Mouse (Mus musculus) embryo, embryonic 10.5 days (tissue): Measurements from ENCODE around the gene Sae1.

Experiments used
- DNase-seq: peaks from one replicate; pipeline ENCODE4 v3.0.0-alpha.2; 2015; ENCODE audit warnings: low spot score

The Sae1 gene

DNA sequence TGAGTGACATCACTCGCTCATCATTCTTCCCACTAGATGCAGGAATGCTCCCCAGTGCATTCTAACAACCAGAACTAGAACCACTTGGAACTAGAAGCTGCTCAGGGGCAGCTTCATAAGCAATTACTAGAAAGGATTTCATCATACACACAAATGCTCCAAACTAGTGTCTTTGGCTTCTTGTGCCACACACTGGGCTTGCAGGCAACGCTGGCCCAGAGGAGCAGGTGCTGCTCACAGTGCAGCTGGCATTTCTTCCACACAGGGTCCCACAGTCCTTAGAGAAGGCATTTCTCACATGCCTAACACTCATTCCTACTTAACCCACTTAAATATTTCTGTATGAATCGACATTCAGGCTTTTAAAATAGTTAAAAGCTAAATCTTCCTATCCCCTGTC lies 30.0 kb downstream of the Sae1 start:
- DNase-seq, result no peak

DNA sequence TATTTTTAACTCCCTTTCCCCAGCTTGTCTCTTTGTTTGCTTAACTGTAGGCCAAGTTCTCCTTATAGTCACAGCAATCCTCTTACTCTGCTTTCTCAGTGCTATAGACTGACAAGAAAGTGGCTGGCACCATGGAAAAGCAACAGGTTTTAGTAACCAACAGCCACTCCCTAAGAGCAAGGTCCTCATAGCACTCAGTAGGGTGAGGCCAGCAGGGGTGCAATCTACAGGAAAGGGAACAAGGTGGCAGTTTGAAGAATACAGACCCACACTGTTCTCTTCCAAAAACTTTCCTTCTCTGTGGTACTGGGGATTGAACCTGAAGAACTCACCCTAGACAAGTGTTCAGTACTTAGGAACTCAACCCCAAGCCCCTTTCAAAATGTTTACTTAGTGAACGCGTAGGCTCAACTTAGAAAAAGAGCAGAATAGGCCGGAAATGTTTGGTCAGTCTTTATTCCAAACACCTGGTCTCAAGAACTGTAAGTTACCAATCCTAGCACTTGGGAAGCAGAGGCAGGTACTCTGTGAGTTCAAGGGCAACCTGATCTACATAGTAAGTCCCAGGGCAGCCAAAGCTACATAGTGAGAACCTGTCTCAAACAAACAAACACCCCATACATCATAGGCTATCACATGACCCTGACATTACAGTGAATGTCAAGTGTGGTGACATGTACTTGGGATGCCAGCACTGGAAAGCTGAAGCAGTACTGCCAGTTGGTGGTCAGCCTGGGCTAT lies 31.6 kb downstream of the Sae1 start:
- DNase-seq, result no peak

DNA sequence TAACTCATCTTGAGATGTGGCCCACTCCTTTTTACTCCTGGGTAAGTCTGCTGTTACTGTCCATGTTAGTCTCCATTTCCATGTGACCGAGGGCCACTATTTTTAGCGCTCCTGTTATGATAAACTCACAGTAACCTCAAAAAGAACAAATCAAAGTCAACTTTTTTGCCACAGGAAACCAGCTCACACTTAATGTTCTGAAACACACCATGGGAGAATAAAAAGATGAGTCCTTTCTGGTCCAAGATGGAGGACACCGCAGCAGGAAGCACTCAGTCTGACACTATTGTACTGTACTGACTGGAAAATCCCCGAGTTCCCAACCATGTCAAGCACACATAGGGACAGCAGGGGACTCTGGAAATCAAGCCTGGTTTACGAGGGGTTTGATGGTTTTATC lies 37.6 kb downstream of the Sae1 start:
- DNase-seq, result no peak

DNA sequence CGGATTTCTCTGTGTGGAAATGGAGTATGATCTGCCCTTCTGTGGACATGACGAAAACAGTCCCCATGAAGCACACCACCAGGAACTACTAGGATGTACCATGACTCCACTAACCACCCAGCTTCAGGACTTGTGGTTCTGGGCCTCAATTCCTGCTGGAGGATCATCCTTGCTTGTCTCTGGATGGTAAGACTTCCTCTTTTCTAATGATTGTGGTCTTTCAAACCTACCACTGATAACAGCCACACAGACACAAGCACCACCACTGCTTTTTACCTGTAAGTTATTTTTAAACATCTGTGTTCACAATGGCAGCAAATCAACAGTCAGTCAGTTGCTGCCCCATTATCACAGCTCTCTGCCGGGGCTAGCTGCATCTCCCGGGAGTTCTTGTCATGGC lies 42.3 kb downstream of the Sae1 start:
- DNase-seq, result no peak

DNA sequence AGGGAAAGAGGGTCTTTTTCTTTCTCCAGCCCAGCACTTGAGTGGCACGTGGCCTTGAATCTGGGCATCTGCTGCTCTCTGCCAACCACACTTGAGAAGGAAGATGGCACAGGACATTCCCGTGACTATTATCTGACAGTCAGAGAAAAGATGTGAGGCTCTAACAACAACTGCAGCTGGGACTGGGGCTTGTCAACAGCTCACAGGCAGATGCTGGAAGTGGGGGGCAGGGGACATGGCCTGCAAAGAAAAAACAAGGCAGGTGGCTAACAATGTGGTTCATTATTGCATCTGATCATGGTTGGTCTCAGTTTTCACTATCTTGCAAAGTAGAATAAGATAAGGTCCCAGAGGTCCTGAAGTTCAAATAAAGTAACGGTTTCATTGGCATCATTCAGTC lies 43.0 kb downstream of the Sae1 start:
- no peak for DNase-seq

DNA sequence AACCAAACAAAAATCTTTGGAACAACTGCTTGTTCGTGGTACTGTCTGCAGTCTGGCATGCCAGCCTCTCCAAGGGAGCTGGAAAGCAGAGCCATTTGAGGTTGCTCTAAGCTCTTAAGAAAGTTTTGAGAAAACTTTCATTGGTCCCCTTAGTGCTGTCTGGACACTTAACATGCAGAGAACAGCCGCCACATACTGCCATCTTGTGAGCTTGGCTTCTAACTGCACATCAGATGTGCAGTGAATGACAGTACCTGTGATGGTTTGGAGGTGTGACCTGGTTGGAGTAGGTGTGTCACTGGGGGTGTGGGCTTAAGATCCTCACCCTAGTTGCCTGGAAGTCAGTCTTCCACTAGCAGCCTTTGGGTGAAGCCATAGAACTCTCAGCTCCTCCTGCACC lies 49.9 kb downstream of the Sae1 start:
- DNase-seq, result no peak

DNA sequence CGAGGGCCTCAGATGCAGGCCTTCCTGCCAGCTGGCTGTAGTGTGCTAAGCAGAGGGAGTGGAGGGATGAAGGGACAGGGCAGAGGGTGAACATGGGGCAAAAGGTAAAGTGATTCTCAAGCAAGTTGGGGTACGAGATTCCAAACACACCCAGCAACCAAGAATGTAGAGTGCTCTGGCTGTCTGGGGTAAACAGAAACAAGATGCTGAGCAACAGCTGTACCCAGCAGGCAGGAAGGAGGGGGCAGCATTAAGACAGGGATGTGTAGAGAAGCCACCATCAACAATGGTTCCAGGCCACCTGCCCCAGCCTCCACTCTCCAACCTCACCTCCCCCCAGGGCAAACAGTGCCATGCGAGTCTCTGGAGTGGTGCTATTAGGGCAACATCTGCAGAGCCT lies 58.5 kb downstream of the Sae1 start:
- no peak for DNase-seq

DNA sequence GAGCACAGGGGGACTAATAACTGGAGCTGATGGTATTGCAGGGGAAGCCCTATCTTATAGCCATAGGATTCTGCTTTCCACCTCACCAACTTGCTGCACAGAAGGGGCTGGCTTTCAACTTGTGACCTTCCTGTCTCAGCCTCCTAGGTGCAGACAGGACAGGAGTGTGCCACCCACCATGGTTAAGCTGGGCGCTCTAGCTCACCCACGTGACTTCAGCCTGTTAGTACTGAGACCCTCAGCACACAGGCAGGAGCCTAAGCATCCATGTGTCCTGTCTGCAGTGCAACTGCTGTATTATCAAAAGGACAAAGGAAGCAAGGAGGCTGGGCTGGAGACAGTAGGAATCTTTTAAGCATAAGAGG lies 61.0 kb downstream of the Sae1 start:
- DNase-seq, result no peak

DNA sequence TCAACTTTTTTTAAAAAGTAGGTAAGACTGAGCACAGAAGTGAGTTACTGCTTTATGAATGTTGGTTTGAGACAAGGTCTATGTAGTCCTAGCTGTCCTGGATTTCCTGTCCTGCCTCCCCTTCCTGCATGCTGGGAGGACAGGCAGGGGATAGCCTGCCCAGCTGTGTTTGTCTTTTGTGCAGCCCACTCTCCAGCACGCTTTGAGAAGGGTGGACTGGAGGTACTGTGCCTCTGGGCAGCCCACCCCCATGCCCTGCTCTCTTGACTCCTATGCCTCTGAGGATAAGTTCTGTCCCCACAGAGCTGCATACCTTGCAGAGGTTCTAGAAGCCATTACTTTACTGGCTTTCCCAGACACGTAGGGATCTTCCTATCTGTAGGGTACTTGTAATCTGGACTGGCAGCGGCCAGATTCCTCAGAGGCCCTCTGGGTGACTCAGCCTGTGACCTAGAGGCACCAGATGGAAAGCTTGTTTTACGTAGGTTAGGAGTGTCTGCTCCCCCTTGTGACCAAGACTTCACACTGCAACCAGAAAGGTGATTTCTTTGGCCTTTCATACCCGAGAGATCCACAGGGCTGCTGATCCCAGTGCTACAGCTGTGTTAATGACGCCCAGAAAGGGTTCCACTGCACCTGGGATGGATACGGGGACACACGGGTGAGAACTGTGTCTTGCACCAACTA lies 61.5 kb downstream of the Sae1 start:
- peak; percentile 91 for DNase-seq

DNA sequence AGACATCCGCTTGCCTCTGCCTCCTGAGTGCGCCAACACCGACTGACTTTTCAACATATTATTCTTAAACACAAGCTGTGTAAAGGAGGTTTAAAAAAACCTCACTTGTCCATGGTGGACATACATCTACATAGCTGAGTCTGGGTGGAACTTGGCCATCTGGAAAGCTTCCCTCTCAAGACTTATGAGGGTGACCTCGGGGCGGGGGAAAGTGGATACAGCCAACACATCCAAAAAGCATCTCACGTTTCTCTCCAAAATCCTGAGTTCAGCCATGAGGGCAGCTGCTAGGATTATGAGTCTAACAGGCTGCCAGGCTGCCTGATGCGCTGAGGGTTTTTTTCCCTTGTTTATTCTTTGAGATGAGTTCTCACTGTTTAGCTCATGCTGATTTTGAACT lies 62.9 kb downstream of the Sae1 start:
- DNase-seq, result no peak

DNA sequence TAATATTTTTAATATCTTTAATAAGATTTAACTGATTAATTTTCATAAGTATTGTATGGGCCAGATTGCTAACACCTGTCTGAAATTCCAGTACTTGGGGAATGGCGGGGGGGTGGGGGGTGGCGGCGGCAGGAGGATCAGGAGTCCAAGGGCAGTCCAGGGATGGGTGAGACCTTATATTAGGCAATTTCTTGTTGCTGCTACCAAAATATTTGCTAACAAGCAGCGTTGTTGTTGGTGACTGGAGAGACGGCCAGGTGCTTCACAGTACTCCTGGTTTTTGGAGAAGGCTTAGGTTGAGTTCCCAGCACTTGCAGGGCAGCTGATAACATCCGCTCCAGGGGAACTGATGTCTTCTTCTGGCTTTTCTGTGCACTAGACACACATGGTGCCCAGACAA lies 67.1 kb downstream of the Sae1 start:
- DNase-seq, result no peak

DNA sequence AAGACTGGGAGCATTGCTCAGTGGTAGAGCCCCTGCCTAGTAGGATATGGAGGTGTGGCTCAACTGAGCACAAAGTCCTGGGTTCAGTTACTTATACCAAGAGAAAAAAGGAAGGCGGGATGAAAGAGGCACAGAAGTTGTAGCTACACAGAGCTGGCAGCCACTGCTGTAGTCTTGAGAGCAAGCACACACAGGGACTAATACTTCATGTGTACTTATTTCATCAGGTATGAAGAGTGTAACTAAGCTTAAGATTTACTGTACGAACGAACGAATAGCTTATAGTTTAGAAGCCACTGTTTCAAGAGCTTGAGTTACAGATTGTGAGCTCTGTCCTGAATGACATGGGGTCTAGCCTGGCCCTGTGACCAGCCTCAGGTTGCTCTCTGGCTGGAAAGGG lies 68.4 kb downstream of the Sae1 start:
- no peak for DNase-seq

DNA sequence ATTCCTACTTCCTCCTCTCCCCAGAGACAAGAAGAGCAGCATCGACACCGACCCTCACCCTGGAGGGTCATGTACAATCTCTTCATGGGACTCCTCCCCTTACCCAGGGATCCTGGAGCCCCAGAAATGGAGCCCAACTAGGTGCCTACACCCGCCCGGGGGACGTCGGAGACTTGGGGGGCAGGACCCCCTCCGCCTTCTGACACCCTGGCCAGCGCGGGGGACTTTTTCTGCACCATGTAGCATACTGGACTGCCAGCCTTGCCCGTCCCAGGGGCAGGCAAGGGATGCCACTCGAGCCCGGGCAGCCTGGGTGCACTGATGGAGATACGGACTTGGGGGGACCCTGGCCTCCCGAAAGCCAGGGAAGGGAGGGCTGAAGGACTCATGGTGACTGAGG lies 70.5 kb downstream of the Sae1 start:
- no peak for DNase-seq

DNA sequence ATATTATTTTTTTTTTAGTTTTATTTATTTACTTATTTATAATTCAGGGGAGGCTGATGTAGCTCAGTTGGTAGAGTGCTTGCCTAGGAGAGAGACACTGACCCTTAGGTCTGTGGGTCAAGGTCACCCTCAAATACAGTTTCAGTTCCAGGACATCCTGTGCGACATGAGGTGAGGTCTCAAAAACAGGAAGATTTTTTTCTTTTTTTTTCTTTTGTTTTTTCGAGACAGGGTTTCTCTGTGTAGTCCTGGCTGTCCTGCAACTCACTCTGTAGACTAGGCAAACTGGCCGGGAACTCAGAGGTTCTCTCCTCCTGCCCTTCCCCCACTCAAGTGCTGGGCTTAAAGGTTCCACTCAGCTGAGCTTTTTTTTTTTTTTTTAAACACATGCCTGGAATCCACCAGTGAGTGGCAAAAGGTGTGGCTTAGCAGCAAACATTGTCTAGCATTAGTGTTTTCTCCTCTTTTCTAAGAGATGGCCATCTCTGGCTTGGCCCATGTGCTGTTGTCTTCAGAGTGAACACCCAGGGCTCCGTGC lies 72.3 kb downstream of the Sae1 start:
- no peak for DNase-seq

DNA sequence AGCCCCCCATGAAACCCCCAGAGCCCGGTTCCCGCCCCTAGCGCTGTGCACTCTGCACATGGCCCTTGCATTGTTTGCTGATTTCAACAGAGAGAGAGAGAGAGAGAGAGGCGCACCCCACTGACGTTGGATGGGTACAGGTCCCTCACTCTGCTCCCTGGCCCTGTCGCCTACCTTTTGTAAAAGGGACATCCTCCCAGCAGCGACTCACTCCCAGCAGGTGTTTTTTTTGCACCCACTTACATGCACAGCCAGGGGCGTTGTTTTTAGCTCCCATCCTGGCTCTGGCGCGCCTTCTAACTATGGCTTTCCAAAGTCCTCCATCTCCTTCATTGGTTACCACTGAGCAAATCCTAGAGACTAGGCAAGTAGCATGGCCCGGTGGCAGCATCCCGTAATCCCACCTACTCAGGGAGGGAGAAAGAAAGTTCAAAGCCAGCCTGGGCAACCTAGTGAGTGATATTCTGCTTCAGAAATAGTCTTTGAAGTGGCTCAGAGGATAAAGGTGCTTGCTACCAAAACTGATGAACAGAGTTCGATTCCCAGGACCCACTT lies 73.3 kb downstream of the Sae1 start:
- DNase-seq, result no peak

DNA sequence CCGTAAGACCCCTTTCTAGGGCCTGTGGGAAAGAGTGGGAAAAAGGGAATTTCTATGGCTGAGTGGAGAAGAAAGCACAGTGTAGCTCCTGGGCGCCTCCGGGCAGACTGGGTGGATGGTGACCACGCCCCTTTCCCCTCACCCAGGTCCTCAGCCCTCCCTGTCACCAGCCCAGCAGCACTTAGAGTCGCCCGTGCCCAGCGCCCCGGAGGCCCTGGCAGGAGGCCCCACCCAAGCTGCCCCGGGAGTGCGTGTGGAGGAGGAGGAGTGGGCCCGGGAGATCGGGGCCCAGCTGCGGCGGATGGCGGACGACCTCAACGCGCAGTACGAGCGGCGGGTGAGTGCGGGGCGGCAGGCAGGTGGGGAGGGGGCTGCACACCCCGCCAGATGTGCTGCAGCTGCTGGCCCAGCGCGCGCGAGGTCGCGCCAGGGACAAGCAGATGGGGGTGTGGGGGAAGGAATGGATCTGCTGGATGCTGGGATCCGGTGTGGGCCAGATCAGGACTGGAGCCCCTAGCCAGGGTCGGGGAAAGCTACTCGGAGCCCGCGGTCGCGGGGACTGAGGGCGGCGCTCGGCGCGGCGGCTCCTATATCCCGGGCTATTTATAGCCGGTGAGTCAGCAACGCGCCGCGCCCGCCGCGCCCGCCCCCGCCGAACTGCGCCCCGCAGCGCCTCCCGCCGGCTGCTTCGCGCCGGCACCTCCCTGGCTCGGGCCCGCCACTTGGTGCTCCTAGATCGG lies 74.0 kb downstream of the Sae1 start:
- peak; percentile 84 for DNase-seq

DNA sequence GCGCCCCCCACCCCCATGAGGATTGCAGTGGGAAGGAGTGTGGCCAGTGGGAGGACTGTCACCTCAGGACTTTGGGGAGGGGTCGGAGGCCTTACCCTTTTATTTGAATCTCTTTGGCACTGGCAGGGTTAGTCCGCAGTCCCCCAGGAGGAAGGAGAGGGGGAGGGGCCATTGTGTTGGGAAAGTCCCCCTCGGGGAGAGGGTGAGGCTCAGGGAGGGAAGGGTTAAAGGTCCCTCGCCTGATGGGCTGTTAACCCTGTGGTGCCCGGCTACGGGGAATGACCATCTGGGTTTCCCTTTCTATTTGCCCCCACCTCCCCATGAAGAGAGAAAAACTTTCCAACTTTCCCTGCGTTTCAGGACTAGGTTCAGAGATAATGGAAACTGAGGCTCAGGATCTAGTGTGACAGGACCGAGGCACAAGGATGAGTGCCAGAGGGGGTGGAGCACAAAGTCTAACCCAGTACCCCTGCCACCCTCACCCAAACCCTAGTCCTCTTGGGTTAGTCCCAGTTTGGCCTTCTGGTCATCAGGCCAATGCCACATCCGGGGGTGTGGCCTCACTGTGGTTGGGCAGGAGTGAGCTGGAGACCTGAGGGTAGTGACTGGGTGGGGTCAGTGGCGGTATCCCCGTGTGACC lies 74.8 kb downstream of the Sae1 start:
- DNase-seq, result peak; percentile 97

DNA sequence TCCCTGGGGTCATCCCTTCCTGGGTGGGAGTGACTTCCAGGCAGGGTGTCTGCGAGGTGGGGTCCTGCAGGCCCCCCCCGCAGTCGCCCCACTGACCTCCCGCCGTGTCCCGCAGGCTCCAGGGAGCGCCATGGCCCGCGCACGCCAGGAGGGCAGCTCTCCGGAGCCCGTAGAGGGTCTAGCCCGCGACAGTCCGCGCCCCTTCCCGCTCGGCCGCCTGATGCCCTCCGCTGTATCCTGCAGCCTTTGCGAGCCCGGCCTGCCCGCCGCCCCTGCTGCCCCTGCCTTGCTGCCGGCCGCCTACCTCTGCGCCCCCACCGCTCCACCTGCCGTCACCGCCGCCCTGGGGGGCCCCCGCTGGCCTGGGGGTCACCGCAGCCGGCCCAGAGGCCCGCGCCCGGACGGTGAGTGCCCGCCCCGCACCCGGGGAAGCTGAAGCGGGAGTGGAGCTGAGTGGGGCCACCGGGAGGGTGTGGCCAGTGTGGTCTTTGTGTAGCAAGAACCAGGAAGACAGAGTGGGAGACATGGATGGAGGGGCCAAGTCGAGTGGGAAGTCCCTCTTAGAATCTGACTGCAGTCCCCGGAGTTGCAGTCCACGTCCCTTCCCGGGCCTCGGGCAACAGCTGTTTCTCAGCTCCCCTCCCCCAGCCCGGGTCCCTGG lies 75.5 kb downstream of the Sae1 start:
- no peak for DNase-seq

DNA sequence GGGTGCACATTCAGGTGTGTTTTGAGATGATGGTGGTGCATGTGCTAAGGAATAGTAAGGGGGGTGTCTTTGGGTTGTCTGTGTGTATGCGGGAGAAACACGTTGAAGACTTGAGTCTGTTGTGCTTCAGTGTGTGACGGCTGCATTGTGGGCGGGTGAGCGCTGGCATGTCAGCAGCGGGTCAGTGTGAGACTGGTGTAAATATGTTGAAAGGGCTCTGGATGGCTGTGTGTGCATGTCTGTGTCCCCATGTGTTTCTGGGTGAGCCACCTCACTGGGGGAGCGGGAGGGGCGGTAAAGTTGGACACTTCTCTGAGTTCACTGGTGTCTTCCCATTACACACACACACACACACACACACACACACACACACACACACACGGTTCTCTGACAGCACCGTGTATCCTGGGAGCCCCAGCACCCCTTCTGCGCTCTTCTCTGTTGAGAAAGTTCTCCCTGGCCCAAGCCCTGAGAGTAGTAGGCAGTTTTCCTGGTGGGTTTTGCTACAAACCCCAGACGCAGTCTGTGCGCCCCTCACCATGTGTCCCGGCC lies 76.1 kb downstream of the Sae1 start:
- DNase-seq, result peak; percentile 60

DNA sequence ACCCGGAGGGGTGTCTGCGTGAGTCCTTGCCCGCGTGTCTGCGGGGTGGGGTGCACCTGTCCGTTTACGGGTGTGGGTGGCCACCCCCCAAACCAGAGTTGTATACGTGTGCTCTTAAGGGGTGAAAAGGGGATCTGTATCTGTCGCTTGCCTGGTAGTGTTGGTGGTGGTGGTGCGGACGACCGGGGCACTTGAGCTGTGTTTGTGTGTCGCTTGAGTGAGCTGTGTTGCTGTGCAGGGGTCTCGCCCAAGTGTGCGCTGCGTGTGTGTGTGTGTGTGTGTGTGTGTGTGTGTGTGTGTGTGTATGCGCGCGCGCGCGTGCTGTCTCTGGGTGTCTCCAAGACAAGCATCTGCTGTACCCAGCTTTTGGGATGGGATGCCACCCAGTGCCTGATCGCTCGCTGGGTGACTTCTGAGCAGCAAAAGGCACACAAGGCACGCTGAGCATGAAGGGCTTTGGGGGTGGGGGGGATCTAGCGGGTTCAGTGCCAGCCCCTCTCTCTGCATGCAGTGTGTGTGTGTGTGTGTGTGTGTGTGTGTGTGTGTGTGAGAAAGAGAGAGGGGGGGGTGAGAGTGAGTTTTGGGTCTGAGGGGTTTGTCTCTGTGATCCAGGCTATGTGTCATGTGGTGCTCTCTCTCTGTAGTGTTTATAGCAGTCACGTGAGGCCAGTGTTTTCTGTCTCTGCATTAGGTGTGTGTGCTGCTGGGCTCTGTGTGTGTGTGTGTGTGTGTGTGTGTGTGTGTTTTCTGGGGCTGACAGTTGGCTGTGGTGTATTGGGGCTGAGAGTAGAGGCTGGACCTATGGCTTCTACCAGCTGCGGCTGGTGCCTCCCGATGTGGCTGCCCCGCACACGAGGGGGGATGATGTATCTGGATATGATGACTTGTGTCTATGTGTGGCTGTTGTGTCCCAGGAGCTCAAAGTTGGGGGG lies 76.8 kb downstream of the Sae1 start:
- DNase-seq, result peak; percentile 55
